Mouse (Mus musculus) cerebellum, postnatal 36 days (tissue): ENCODE measurements around the gene Rhno1.

Experiments used
- DNase-seq, 2 experiments: peaks; one replicate each; pipeline ENCODE4 v3.0.0; 2021 to 2022; ENCODE audit warnings: mixed read lengths in 2 of 2

Rhno1 gene

GRCm38 (mm10) chr6:128361901-128362300 lies 810 bp downstream of the Rhno1 start:
- DNase-seq: no peak

DNA sequence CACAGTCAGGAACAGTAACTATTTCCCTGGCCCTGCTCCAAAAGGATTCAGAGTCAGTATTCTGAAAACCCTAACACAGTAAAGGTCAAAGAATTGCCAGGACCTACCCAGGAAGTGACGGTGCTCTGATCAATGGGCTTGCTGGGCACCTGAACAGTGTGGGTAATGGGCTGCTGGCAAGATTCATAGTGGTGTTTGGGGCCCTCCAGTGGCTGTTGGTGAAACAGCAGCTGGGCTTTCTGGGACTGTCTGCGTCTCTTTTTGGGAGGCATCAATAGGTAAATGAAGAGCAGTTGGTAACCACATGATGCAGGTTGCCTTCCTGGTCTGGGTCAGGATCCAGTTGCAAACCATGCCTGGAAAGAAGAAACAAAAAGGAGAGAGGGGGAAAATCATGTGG lies 3.7 kb downstream of the Rhno1 start:
- DNase-seq: peak; percentile 67 to 75

GRCm38 (mm10) chr6:128355726-128356416 lies 6.8 kb downstream of the Rhno1 start, which contains the start of gene Tulp3:
Tulp3 (minus strand) TSS chr6:128355851.
- DNase-seq: peak; percentile 97 to 99

- peak; percentile 41 to 47 for DNase-seq
Measured at GRCm38 (mm10) chr6:128355201-128355681, 7.5 kb downstream of the Rhno1 start.

- no peak for DNase-seq
Measured at GRCm38 (mm10) chr6:128354140-128354539, 8.6 kb downstream of the Rhno1 start.

DNA sequence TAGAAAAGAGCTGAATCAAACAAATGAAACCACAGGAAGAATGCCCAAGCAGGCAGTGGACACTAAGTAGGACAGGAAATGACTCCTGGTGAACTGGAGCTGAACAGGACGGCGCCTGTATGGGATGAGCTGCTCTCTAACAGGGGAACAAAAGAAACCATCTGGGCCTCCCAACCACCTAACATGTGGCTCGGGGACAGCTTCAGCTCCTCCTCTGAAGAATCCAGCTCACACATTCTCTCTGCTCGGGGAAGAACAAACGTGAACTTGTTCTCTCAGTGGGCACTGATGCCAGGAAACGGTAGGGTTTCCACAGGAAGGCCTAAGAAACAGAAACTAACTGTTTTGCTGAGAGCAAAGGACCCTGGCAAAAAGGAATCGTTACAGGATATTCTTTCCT lies 13.0 kb downstream of the Rhno1 start:
- no peak for DNase-seq

DNA sequence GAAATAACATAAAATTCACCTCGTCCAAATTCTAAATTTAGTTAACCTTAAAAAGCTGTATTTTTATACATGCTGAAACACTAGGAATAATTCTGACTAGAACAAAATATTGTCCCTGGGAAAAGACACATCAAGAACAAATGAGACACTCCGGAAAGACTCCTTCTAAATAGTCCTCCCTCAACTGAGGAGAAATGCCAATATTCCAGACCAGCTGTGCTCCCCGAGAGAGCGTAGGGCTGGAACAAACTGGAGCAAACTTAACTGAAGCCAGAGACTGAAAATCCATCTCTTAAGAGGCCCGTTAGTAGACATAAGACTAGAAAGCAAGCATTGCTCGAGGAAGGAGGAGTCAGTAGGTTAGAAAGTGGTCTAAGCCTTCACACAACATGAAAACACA lies 15.9 kb downstream of the Rhno1 start:
- no peak for DNase-seq

GRCm38 (mm10) chr6:128345623-128346022 lies 17.1 kb downstream of the Rhno1 start:
- no peak for DNase-seq

DNA sequence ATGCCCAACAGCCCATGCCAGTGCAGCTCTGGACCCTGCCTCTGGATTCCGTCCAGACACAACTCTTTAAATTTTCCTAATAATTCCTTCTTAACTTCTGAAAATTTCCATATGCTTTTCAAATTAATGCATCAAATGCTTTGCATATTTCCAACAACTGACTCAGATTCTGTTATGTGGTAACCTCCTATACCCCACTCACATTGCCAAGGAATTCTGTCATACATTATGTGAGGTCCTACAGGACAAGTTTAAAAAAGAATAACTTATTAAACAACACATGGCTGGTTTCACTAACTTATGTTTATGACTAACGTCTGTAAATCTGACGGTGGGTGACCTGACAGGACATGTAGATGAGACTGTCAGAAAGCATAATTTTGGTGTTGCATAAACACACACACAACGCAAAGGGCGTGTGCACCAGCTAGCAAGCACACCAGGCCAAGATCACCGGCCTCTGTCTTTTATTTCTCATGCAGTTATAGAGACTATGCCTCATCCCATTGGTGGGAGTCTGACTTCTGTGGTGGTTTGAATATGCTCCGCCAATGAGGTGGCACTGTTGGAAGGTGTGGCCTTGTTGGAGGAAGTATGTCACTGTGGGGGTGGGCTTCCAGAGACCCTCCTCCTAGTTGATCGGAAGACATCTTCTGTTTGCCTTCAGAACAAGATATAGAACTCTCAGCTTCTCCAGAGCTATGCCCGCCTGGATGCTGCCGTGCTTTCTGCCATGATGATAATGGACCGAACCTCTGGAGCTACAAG lies 20.6 kb downstream of the Rhno1 start:
- DNase-seq: no peak

- DNase-seq: no peak
Measured at GRCm38 (mm10) chr6:128338876-128339275, 23.8 kb downstream of the Rhno1 start.

- DNase-seq: no peak
Measured at GRCm38 (mm10) chr6:128337467-128337866, 25.2 kb downstream of the Rhno1 start.

DNA sequence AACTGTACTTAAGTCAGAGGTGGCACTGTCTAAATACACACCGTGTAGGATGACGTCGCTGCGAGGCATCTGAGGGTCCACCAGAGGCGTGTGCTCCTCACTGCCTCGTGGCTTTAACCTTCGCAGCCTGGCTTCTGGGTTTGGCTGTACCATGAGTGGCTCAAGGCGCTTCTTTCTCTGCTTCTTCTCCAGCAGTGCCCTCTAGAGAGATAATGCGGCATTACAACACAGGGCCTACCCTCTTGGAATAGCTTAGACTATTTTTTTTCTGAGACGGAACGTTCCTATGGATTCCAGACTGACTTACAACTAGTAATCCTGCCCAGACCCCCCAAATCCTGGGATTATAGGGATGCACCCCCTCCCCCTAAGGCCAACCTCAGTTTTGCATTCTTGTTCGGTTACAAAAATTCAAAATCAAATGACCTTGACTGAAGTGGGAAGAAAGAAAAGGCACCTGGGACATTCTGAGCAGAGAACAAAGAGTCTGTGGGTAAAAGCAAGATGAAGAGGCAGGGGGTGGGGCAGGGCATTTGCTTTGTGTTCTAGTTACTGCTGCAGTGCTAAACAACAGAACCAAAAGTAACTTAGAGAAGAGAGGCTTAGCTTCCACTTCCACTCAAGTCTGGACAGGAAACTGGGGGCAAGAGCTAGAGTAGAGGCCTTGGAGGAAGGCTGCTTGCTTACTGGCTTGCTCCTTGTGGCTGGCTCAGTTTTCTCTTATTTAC lies 28.1 kb downstream of the Rhno1 start:
- DNase-seq: peak; percentile 77 to 83

- peak; percentile 50 to 78 for DNase-seq
Measured at GRCm38 (mm10) chr6:128318317-128318716, 44.4 kb downstream of the Rhno1 start.

DNA sequence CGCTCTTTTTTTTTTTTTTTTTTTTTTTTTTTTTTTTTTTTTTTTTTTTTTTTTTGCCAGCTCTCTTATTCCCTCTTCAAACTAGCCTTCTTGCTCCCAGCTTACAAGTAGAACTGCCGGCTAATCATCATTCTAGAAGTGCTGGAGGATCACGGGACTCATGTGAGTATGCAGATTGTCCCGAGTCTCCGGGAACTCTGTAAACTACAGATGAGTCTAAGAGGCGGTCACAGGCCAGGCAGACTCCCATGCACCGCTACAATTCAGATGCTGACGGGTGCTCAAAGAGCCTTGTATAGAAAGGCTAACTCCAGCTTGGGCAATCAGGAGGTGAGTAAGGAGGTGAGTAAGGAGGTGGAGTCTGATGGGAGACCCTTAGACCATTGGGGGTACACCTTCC lies 47.1 kb downstream of the Rhno1 start:
- DNase-seq: no peak

DNA sequence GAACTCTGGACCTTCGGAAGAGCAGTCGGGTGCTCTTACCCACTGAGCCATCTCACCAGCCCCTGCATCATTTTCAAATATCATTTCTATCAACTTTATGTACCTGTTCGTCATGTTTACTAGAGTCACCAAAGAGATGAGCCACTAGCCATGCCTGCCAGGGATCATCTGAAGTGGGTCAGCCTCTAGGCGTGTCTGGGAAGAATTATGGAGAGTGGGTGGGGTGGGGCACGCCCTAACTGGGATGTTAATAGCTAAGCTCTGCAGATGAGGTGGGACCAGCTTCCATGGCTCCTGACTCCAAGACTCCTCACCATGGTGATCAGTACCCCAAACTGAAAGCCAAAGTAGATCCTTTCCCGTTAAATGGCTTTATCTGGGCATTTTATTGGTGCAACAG lies 47.9 kb downstream of the Rhno1 start:
- no peak for DNase-seq

DNA sequence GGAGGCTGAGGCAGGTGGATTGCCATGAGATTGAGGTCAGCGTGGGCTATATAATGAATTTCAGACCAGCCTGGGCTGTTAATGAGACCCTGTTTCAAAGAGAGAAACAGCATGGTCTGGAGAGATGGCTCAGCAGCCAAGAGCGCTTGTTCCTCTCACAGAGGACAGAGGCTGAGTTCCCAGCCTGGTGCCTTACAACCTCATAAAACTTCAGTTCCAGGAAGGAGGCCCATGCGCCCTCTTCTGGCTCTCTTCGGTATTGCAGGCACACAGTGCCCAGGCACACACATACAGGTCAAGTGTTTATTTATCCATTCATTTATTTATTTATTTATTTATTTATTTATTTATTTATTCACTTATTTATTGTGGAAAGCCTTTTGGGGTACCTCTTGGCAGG lies 54.4 kb downstream of the Rhno1 start:
- peak; percentile 69 to 78 for DNase-seq
